Mouse (Mus musculus) hindbrain, embryonic 11.5 days (tissue): ENCODE results near the gene Dram2. TPM values are rescaled to one million over a fixed set of nuclear protein-coding genes. Genes with fewer than 3 reads are reported as not detected.

ENCODE experiments used
- ATAC-seq: fragments of 200-750 bp; cut with Nextera tagmentation; 2 replicates; pipeline ENCODE4 v1.8.0; 2017; ENCODE audit warnings: mild to moderate bottlenecking, moderate TSS enrichment, moderate library complexity; ENCODE audit not compliant: low FRiP score
- DNase-seq: peaks from one replicate; pipeline ENCODE4 v3.0.0-alpha.2; 2015; ENCODE audit warnings: low spot score
- H3K27ac ChIP-seq: fragments of 300-500 bp; sonication (generic); 2 replicates; pipeline ENCODE4 v1.5.1; 2014; ENCODE audit warnings: mild to moderate bottlenecking, low read depth, low read length
- H3K27me3 ChIP-seq: fragments of 300-500 bp; sonication (generic); 2 replicates; pipeline ENCODE4 v1.6.1; 2014; ENCODE audit warnings: mild to moderate bottlenecking, low read length, moderate library complexity, mixed read lengths; ENCODE audit not compliant: control insufficient read depth, insufficient read depth
- H3K36me3 ChIP-seq: fragments of 300-500 bp; sonication (generic); 2 replicates; pipeline ENCODE4 v1.6.1; 2014; ENCODE audit warnings: mild to moderate bottlenecking, low read length, moderate library complexity, mixed read lengths; ENCODE audit not compliant: control insufficient read depth, insufficient read depth
- H3K4me1 ChIP-seq: fragments of 300-500 bp; sonication (generic); replicated peaks from 2 replicates; pipeline ENCODE4 v1.6.1; 2014; ENCODE audit warnings: low read length, mixed read lengths; ENCODE audit not compliant: control insufficient read depth, insufficient read depth
- H3K4me2 ChIP-seq: fragments of 300-500 bp; sonication (generic); replicated peaks from 2 replicates; pipeline ENCODE4 v1.6.1; 2014; ENCODE audit warnings: mild to moderate bottlenecking, low read depth, low read length
- H3K4me3 ChIP-seq: fragments of 300-500 bp; sonication (generic); 2 replicates; pipeline ENCODE4 v1.5.1; 2014; ENCODE audit warnings: low read depth, low read length
- H3K9ac ChIP-seq: fragments of 300-500 bp; sonication (generic); 2 replicates; pipeline ENCODE4 v1.6.1; 2014; ENCODE audit warnings: low read depth, low read length
- H3K9me3 ChIP-seq: fragments of 300-500 bp; sonication (generic); 2 replicates; pipeline ENCODE4 v1.6.1; 2016; ENCODE audit warnings: low read length; ENCODE audit not compliant: control insufficient read depth
- WGBS: fragments of 180-500 bp; shearing (Covaris S2); extraction: QIAGEN DNeasy Blood & Tissue Kit; methylation state at CpG from one replicate; pipeline ENCODE4 v1.1.7; 2014; 5-methylcytosine and 5-hydroxymethylcytosine counted together
- polyA plus RNA-seq: library from polyadenylated mRNA; unstranded; fragments of >200 nt; fragmentation: Nextera tagmentation; extraction: Ambion mirVana; gene quantifications from 2 replicates; pipeline ENCODE4 v1.2.1, GENCODE M21; 2014

The Dram2 gene
- 54.7 and 59.5 TPM in 2 replicates for polyA plus RNA-seq

- Histone ChIP-seq H3K4me3 (peak within 1 kb of the TSS; percentile 66), H3K27me3 (no peaks in the 10 kb centered on the region), H3K36me3 (no peaks in the 10 kb centered on the region), H3K9ac (peak within 1 kb of the TSS; percentile 82), H3K27ac (peak within 1 kb of the TSS; percentile 91), H3K4me1 (no peaks in the 10 kb centered on the region), H3K4me2 (peak within 1 kb of the TSS; percentile 63), H3K9me3 (no peaks in the 10 kb centered on the region)
- WGBS = under 1% methylated on average over 43 of the region's 63 CpGs
- DNase-seq = peak; percentile 97
- ATAC-seq = peak; percentile 97
Measured at GRCm38 (mm10) chr3:106547171-106547923, at the start of gene Dram2, which contains the start of gene Cept1. Gene Dram2, plus strand, starts transcription at chr3:106547798. Gene Cept1, minus strand, starts transcription at chr3:106547802.

- no peak overlapping the region for H3K4me3 ChIP-seq
- no peak for DNase-seq
- no peaks in the 10 kb centered on the region for H3K4me1 ChIP-seq
- 93% methylated on average over 2 of the region's 2 CpGs for WGBS
- H3K27me3 ChIP-seq = no peaks in the 10 kb centered on the region
- no peaks in the 10 kb centered on the region for H3K9me3 ChIP-seq
- H3K4me2 ChIP-seq = no peak overlapping the region
- H3K27ac ChIP-seq = no peak overlapping the region
- ATAC-seq = no peak
- no peak overlapping the region for H3K9ac ChIP-seq
- H3K36me3 ChIP-seq = 0 out of 2 replicates have a peak, but pooled peaks cover 2% of the 10 kb centered on the region
Measured at GRCm38 (mm10) chr3:106500510-106500909, 47.1 kb upstream of the Dram2 start.

GRCm38 (mm10) chr3:106502892-106503291 is 44.7 kb upstream of the Dram2 start:
- ATAC-seq (no peak), DNase-seq (no peak)
- Histone ChIP-seq H3K27me3 (no peaks in the 10 kb centered on the region), H3K4me1 (no peaks in the 10 kb centered on the region), H3K36me3 (0 out of 2 replicates have a peak, but pooled peaks cover 2% of the 10 kb centered on the region), H3K9me3 (no peaks in the 10 kb centered on the region), H3K4me3 (no peak overlapping the region), H3K27ac (no peak overlapping the region), H3K4me2 (no peak overlapping the region), H3K9ac (no peak overlapping the region)
- WGBS = 98% methylated on average over 2 of the region's 2 CpGs

- 89% methylated on average over 1 of the region's 1 CpGs for WGBS
Measured at GRCm38 (mm10) chr3:106510669-106511068, 36.9 kb upstream of the Dram2 start.

GRCm38 (mm10) chr3:106515016-106515415 is 32.6 kb upstream of the Dram2 start:
- Histone ChIP-seq H3K27me3 (no peaks in the 10 kb centered on the region), H3K4me1 (no peaks in the 10 kb centered on the region), H3K27ac (no peak overlapping the region), H3K9ac (no peak overlapping the region), H3K4me3 (no peak overlapping the region), H3K4me2 (no peak overlapping the region), H3K9me3 (no peaks in the 10 kb centered on the region), H3K36me3 (no peaks in the 10 kb centered on the region)
- ATAC-seq = no peak
- no peak for DNase-seq
- WGBS = 90% methylated on average over 6 of the region's 6 CpGs

More at GRCm38 (mm10) chr3:106510669-106511068, 36.9 kb upstream of the Dram2 start:
- Histone ChIP-seq H3K27ac (no peak overlapping the region), H3K27me3 (no peaks in the 10 kb centered on the region), H3K9me3 (no peaks in the 10 kb centered on the region), H3K4me2 (no peak overlapping the region), H3K4me1 (no peaks in the 10 kb centered on the region), H3K4me3 (no peak overlapping the region), H3K9ac (no peak overlapping the region), H3K36me3 (no peaks in the 10 kb centered on the region)
- no peak for ATAC-seq
- no peak for DNase-seq

GRCm38 (mm10) chr3:106522730-106523129 is 24.9 kb upstream of the Dram2 start:
- H3K9ac ChIP-seq = no peak overlapping the region
- 85% methylated on average over 1 of the region's 1 CpGs for WGBS
- H3K36me3 ChIP-seq = no peaks in the 10 kb centered on the region
- H3K4me1 ChIP-seq = no peaks in the 10 kb centered on the region
- no peak overlapping the region for H3K4me2 ChIP-seq
- ATAC-seq (no peak), DNase-seq (no peak)
- H3K27me3 ChIP-seq = no peaks in the 10 kb centered on the region
- no peaks in the 10 kb centered on the region for H3K9me3 ChIP-seq
- no peak overlapping the region for H3K27ac ChIP-seq
- H3K4me3 ChIP-seq = no peak overlapping the region

GRCm38 (mm10) chr3:106526411-106526810 is 21.2 kb upstream of the Dram2 start:
- no peaks in the 10 kb centered on the region for H3K36me3 ChIP-seq
- WGBS = 85% methylated on average over 2 of the region's 2 CpGs
- ATAC-seq (no peak), DNase-seq (no peak)
- H3K27ac ChIP-seq = no peak overlapping the region
- H3K9ac ChIP-seq = no peak overlapping the region
- H3K4me3 ChIP-seq = no peak overlapping the region
- H3K4me1 ChIP-seq = no peaks in the 10 kb centered on the region
- H3K4me2 ChIP-seq = no peak overlapping the region
- no peaks in the 10 kb centered on the region for H3K9me3 ChIP-seq
- H3K27me3 ChIP-seq = no peaks in the 10 kb centered on the region

GRCm38 (mm10) chr3:106528032-106528431 is 19.6 kb upstream of the Dram2 start:
- Histone ChIP-seq H3K36me3 (no peaks in the 10 kb centered on the region), H3K4me2 (no peak overlapping the region), H3K27me3 (no peaks in the 10 kb centered on the region), H3K9ac (no peak overlapping the region), H3K4me3 (no peak overlapping the region), H3K9me3 (no peaks in the 10 kb centered on the region), H3K4me1 (no peaks in the 10 kb centered on the region), H3K27ac (no peak overlapping the region)
- DNase-seq = no peak
- ATAC-seq = no peak
- 95% methylated on average over 2 of the region's 2 CpGs for WGBS

- DNase-seq (no peak), ATAC-seq (no peak)
- no peaks in the 10 kb centered on the region for H3K9me3 ChIP-seq
- no peak overlapping the region for H3K4me3 ChIP-seq
- no peak overlapping the region for H3K9ac ChIP-seq
- H3K27me3 ChIP-seq = no peaks in the 10 kb centered on the region
- no peak overlapping the region for H3K27ac ChIP-seq
- H3K36me3 ChIP-seq = no peaks in the 10 kb centered on the region
- WGBS = 94% methylated on average over 2 of the region's 2 CpGs
- no peak overlapping the region for H3K4me2 ChIP-seq
- H3K4me1 ChIP-seq = no peaks in the 10 kb centered on the region
Measured at GRCm38 (mm10) chr3:106533277-106533676, 14.3 kb upstream of the Dram2 start.
